Mouse (Mus musculus) E14TG2a.4 (cell line): ENCODE measurements around the gene Pde4d.

ENCODE experiments used
- CTCF ChIP-seq: conservative IDR thresholded peaks from 2 replicates; pipeline ENCODE4 v1.5.1; 2014; ENCODE audit warnings: low read length
- NANOG ChIP-seq: IDR thresholded peaks from 2 replicates; pipeline ENCODE4 v1.6.1; 2014; ENCODE audit warnings: borderline replicate concordance, low read length, mixed read lengths
- POU5F1 ChIP-seq: IDR thresholded peaks from 2 replicates; pipeline ENCODE4 v1.6.1; 2014; ENCODE audit warnings: low read length, borderline replicate concordance

DNA sequence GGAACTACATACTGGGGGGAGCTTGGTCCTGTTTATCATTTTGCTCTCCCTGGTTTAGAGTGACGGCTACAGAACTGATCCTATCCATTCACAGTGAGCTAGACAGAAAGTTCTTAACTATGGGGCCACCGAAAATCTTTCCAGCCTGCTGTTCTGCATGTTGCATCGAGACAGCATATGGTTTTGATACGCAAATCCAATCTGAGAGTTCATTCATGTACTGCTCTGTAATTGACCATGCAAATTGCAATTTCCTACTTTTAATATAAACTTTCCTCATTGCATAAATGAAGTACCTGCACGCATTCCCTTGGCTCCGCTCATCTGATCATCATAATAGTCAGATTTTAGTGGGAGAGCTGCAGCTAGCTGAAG, 1196.1 kb downstream of the Pde4d start:
- no peak for TF ChIP-seq CTCF
- TF ChIP-seq NANOG: no peak
- no peak for TF ChIP-seq POU5F1
